Mouse (Mus musculus) heart, adult 11 months (tissue): ENCODE measurements around the gene Prkcd.
"Not testable (repeated sequence)": the region's sequence is repeated elsewhere in the genome, so short reads cannot be mapped to it uniquely, and the experiment has no call there.

Experiments used
- DNase-seq: peaks from one replicate; pipeline ENCODE4 v3.0.0; 2022

Gene Prkcd

GRCm38 (mm10) chr14:30597142-30597541, 28.9 kb downstream of the Prkcd start:
- DNase-seq, result no peak

- DNase-seq, result no peak
Observed at GRCm38 (mm10) chr14:30596407-30596806, 29.6 kb downstream of the Prkcd start.

GRCm38 (mm10) chr14:30595576-30596313, 30.3 kb downstream of the Prkcd start:
- no peak for DNase-seq

GRCm38 (mm10) chr14:30594092-30594695, 31.8 kb downstream of the Prkcd start:
- peak; percentile 99 for DNase-seq

GRCm38 (mm10) chr14:30593279-30594091, 32.5 kb downstream of the Prkcd start:
- DNase-seq, result peak; percentile 99

- peak; percentile 97 for DNase-seq
Observed at GRCm38 (mm10) chr14:30591417-30591816, 34.6 kb downstream of the Prkcd start.

GRCm38 (mm10) chr14:30590918-30591317, 35.1 kb downstream of the Prkcd start:
- no peak for DNase-seq

- DNase-seq, result no peak
Observed at GRCm38 (mm10) chr14:30590041-30590645, 35.9 kb downstream of the Prkcd start.

- DNase-seq, result no peak
Observed at GRCm38 (mm10) chr14:30586780-30587461, 39.1 kb downstream of the Prkcd start.

GRCm38 (mm10) chr14:30585323-30585722, 40.7 kb downstream of the Prkcd start:
- no peak for DNase-seq

GRCm38 (mm10) chr14:30584497-30585251, 41.3 kb downstream of the Prkcd start:
- no peak for DNase-seq

- DNase-seq, result no peak
Observed at GRCm38 (mm10) chr14:30584077-30584476, 41.9 kb downstream of the Prkcd start.

GRCm38 (mm10) chr14:30581238-30581637, 44.8 kb downstream of the Prkcd start:
- no peak for DNase-seq

GRCm38 (mm10) chr14:30579882-30580281, 46.1 kb downstream of the Prkcd start:
- no peak for DNase-seq

GRCm38 (mm10) chr14:30579180-30579579, 46.8 kb downstream of the Prkcd start:
- DNase-seq, result no peak

GRCm38 (mm10) chr14:30577303-30578062, 48.5 kb downstream of the Prkcd start:
- not testable (repeated sequence) for DNase-seq

- no peak for DNase-seq
Observed at GRCm38 (mm10) chr14:30576260-30576659, 49.8 kb downstream of the Prkcd start.

GRCm38 (mm10) chr14:30575791-30576190, 50.2 kb downstream of the Prkcd start:
- DNase-seq, result peak; percentile 78

- peak; percentile 95 for DNase-seq
Observed at GRCm38 (mm10) chr14:30573983-30574584, 51.9 kb downstream of the Prkcd start.

GRCm38 (mm10) chr14:30573235-30573634, 52.8 kb downstream of the Prkcd start:
- DNase-seq, result peak; percentile 89

- peak; percentile 94 for DNase-seq
Observed at GRCm38 (mm10) chr14:30572253-30572652, 53.8 kb downstream of the Prkcd start.
